Mouse (Mus musculus) 3T3-L1 (cell line): ENCODE measurements around the gene Il12b.

Experiments used
- DNase-seq: peaks from one replicate; pipeline ENCODE4 v3.0.0-alpha.2; 2015; ENCODE audit warnings: low read depth, low spot score

Gene Il12b

GRCm38 (mm10) chr11:44399763-44400162 lies at the start of gene Il12b:
Gene Il12b (plus strand): TSS chr11:44400063.
- DNase-seq: no peak

- no peak for DNase-seq
Measured at GRCm38 (mm10) chr11:44354860-44355470, 44.9 kb upstream of the Il12b start.

- DNase-seq: no peak
Measured at GRCm38 (mm10) chr11:44356171-44356570, 43.7 kb upstream of the Il12b start.

DNA sequence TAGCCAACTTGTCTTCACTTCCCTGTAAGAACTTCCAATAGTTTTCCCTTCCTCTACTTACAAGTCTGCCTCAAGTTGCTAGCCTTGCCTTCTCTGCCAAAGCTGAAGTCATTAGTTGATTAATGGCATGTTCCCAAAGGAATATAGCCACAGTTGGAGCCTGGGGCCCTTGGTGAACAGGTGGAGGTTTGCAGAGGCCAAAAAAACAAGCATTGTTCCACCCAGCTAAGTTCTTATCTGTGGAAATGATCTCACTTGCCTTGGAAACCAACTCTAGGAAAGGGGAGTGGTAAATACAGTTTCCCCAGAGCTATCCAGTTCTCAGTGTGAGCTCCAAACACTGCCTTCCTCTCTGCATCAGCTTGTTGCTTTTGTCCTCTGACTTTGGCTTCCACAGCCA lies 35.3 kb upstream of the Il12b start:
- DNase-seq: peak; percentile 18

DNA sequence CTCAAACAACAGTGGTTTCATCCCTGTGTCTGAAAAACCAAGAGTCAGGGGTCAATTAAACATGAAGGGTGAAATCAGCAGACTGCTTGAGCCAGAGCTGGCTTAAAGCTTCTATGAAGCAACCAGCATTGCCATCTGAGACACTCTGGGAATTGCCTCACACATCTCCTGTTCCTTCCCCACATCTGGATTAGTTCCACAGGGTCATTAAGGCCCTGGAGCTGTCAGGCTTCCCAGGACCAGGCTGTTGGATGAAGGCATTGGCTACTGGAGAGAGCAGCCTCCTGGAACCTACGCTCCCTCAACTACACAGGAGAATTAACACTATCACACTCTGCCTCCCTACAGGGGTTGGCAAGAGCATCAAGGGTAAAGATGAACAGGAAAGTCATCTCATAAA lies 32.2 kb upstream of the Il12b start:
- peak; percentile 58 for DNase-seq

- no peak for DNase-seq
Measured at GRCm38 (mm10) chr11:44372856-44373255, 27.0 kb upstream of the Il12b start.

- DNase-seq: no peak
Measured at GRCm38 (mm10) chr11:44377879-44378278, 22.0 kb upstream of the Il12b start.

GRCm38 (mm10) chr11:44380432-44381051 lies 19.3 kb upstream of the Il12b start:
- no peak for DNase-seq

DNA sequence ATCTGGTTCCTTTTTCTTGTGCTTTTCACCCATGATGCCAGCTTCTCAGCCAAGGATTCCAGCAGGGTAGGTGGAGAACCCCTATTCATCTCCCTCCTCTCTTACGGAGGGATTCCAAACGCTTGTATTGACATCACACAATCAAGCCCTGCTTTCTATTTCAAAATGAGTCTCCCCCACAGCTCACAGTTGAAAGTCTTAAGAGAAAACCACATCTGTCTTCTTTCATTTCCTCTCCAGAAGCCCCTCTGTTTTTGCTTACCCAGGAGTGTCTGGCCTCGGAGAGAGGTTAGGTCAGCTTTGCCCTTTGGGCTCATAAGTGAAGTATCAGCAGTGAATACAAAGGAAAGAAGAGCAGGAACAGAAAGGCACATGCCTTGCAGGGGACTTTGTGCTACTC lies 17.7 kb upstream of the Il12b start:
- no peak for DNase-seq

GRCm38 (mm10) chr11:44387031-44387430 lies 12.8 kb upstream of the Il12b start:
- no peak for DNase-seq

- DNase-seq: peak; percentile 74
Measured at GRCm38 (mm10) chr11:44389993-44390701, 9.7 kb upstream of the Il12b start.

- no peak for DNase-seq
Measured at GRCm38 (mm10) chr11:44393101-44393810, 6.6 kb upstream of the Il12b start.

DNA sequence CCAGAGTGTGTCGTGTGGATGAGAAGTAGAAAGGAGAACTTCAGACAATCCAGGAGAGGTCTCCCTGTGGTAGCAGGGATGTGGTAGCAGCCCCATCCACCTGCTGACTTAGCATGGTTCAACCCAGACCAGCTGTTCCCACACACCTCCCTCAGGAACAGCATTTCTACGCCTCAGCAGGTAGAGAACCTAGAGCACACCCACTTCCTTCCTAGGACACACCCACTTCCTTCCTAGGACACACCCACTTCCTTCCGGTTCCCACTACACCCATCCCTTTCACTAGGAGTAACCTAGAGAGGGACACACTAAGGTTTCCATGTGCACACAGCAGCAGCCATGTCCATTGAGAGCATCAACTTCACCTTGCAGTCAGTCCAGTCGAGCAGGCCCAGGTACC lies 4.5 kb upstream of the Il12b start:
- no peak for DNase-seq

- DNase-seq: no peak
Measured at GRCm38 (mm10) chr11:44397551-44397950, 2.3 kb upstream of the Il12b start.

GRCm38 (mm10) chr11:44398356-44398755 lies 1.5 kb upstream of the Il12b start:
- no peak for DNase-seq

DNA sequence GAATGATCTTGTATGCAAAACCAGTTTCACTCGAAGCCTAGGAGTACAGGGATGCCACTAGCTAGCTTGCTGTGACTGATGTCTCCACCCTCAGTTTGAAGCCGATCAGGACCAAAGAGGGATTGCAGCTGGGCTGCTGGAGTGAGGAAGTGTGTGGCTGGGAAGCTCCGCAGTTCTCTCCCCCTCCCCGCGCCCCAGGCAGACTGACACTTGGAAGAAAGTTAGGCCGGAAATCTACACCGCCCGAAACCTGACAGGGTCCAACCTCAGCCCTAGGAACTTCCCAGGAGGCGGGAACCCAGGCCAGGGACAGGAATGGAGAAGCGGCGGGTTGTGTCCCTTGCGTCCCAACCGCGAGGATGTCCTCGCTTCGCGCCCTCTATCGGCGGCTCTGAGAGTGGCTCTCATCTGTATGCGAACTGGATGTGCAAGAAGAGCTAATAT lies 1.1 kb upstream of the Il12b start:
- DNase-seq: no peak

- DNase-seq: peak; percentile 50
Measured at GRCm38 (mm10) chr11:44401635-44402548, 2.0 kb downstream of the Il12b start.

DNA sequence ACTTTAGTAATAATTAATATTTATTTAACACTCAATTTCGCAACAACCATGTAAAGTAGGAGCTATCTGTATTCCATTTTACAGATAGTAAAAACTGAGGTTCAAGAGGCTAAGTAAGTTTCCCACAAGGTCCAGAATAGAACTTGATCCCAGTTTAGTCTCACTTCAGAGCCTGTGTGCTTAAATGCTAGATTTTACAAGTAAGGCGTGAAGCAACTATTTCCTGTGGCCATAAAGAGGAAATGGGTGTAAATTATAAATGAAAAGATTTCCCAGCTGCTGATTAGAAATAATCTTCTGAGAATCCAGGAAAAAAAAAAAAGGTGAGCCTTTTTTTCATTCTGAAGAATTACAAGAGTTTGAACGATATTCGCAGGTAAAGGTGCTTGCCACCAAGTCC lies 5.2 kb downstream of the Il12b start:
- no peak for DNase-seq

DNA sequence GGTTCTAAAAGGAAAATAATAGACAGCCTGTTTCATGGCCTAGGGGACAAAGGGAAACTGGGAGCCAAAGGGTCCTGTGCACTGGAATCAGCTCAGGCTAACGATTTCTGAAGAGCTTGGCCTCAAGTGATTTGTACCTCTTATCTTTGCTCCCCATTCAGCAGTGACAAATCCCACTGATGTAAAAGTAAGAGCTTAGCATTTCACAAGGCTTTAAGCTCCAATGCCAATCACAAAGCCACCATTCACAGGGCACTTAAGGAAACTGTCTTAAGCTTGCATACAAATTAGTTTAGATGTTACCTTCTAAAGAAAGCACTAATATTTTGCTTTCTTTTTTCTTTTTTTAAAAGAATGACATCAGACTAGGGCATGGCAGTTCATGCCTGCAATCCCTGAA lies 6.1 kb downstream of the Il12b start:
- DNase-seq: no peak

DNA sequence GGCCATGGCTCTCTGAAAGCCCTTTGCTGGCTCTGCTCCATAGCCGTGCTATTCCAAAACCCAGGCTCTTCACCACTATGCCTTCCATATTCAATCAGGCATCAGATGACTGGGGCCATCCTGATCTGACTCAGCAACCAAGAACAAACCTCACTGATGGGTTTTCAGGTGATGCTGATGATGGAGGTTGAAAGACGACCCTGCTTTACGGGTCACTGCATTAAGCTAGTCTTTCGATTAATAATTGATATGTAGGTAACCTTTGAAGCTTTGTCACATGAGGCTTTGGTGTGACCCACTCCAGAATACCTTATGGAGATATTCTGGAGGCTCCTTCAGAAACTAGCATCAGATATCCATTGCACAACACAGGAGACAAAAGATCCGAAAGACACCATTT lies 6.6 kb downstream of the Il12b start:
- DNase-seq: no peak

DNA sequence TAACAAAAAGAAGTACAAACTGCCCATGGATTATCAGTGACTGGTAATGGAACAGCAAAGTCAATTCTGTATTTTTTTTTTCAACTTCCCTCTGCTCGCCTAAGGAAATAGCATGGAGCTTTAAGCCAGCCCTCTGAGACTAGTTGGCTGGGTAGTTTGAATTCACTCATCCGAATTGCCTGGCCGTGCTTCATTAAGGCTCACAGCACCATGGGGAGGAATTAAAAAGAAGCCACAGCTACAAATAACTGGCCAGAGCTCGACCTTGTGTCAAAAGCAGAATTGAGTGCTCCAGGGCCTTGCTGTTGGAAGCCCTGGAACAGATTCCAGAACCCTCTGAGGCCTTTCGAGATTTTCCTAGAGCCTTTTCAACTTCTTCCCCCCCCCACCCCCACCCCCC lies 8.8 kb downstream of the Il12b start:
- DNase-seq: no peak
